Mouse (Mus musculus) lung, adult 2 months (tissue): ENCODE measurements around the gene Atp1b1. TPM values are rescaled to one million over a fixed set of nuclear protein-coding genes. Genes with fewer than 3 reads are reported as not detected.

ENCODE experiments used
- DNase-seq: peaks from one replicate; pipeline ENCODE4 v3.0.0; 2022
- H3K4me1 ChIP-seq: fragments of 200-500 bp; 2 replicates; pipeline ENCODE4 v1.6.1; 2011; ENCODE audit warnings: low read length; ENCODE audit not compliant: control insufficient read depth, insufficient read depth
- H3K4me3 ChIP-seq: fragments of 200-500 bp; replicated peaks from 2 replicates; pipeline ENCODE3; 2011; ENCODE audit warnings: low read depth, mild to moderate bottlenecking, control low read depth, low read length; ENCODE audit errors: extremely low read depth
- CTCF ChIP-seq: fragments of 200-500 bp; IDR thresholded peaks from 2 replicates; pipeline ENCODE4 v1.5.1; 2011; ENCODE audit warnings: mild to moderate bottlenecking, low read length, control low read depth; ENCODE audit not compliant: insufficient read depth
- POLR2A ChIP-seq: fragments of 200-500 bp; IDR thresholded peaks from 2 replicates; pipeline ENCODE4 v1.6.1; 2011; ENCODE audit warnings: low read depth, mild to moderate bottlenecking, control low read depth, low read length, borderline replicate concordance; ENCODE audit errors: extremely low read depth
- WGBS: fragments of 180-500 bp; shearing (Covaris S2); methylation state at CpG from one replicate; pipeline ENCODE4 v1.1.7; 2018; 5-methylcytosine and 5-hydroxymethylcytosine counted together
- polyA plus RNA-seq: library from polyadenylated mRNA; depleted of rRNA; stranded (reverse); fragments of >200 nt; gene quantifications from 2 replicates; pipeline ENCODE4 v1.2.3, GENCODE M21; 2012; rRNA removed

Gene Atp1b1
- polyA plus RNA-seq = 121 and 173 TPM in 2 replicates

GRCm38 (mm10) chr1:164458245-164458613 is at the start of gene Atp1b1:
Atp1b1 (minus strand) TSS chr1:164458355.
- WGBS = under 1% methylated on average over 35 of the region's 35 CpGs
- Histone ChIP-seq H3K4me1 (no peaks in the 10 kb centered on the region; the same call in none of the 2 replicates), H3K4me3 (peak within 1 kb of the TSS; percentile 66)
- TF ChIP-seq CTCF (no peak), POLR2A (peak; percentile 96)
- DNase-seq = peak; percentile 83

GRCm38 (mm10) chr1:164505096-164505495 is 46.9 kb upstream of the Atp1b1 start:
- DNase-seq = no peak
- no peaks in the 10 kb centered on the region for H3K4me1 ChIP-seq
- H3K4me3 ChIP-seq = no peak overlapping the region
- TF ChIP-seq POLR2A (no peak), CTCF (no peak)
- 58% methylated on average over 3 of the region's 3 CpGs for WGBS

GRCm38 (mm10) chr1:164503140-164503730 is 45.1 kb upstream of the Atp1b1 start:
- no peak for TF ChIP-seq POLR2A
- TF ChIP-seq CTCF = no peak

GRCm38 (mm10) chr1:164502231-164502630 is 44.1 kb upstream of the Atp1b1 start:
- no peak overlapping the region for H3K4me3 ChIP-seq
- no peak for DNase-seq
- TF ChIP-seq POLR2A (no peak), CTCF (no peak)
- no peaks in the 10 kb centered on the region for H3K4me1 ChIP-seq
- WGBS = 52% methylated on average over 7 of the region's 7 CpGs

More at GRCm38 (mm10) chr1:164503140-164503730, 45.1 kb upstream of the Atp1b1 start:
- no peak for DNase-seq
- Histone ChIP-seq H3K4me1 (no peaks in the 10 kb centered on the region), H3K4me3 (no peak overlapping the region)
- WGBS = 40% methylated on average over 8 of the region's 8 CpGs

GRCm38 (mm10) chr1:164494741-164495512 is 36.8 kb upstream of the Atp1b1 start:
- peaks cover 3% of the 10 kb centered on the region; the same call in 1 of the 2 replicates for H3K4me1 ChIP-seq
- 46% methylated on average over 8 of the region's 8 CpGs for WGBS
- no peak for DNase-seq
- H3K4me3 ChIP-seq = no peak overlapping the region
- no peak for TF ChIP-seq POLR2A
- TF ChIP-seq CTCF = no peak

- TF ChIP-seq POLR2A (no peak), CTCF (no peak)
- peaks cover 3% of the 10 kb centered on the region; the same call in 1 of the 2 replicates for H3K4me1 ChIP-seq
- DNase-seq = no peak
- WGBS = 61% methylated on average over 4 of the region's 4 CpGs
- no peak overlapping the region for H3K4me3 ChIP-seq
These were observed 36.1 kb upstream of the Atp1b1 start for GRCm38 (mm10) chr1:164494215-164494614.

GRCm38 (mm10) chr1:164493042-164493705 is 35.0 kb upstream of the Atp1b1 start:
- TF ChIP-seq POLR2A (no peak), CTCF (no peak)
- H3K4me3 ChIP-seq = no peak overlapping the region
- no peak for DNase-seq
- peaks cover 3% of the 10 kb centered on the region; the same call in 1 of the 2 replicates for H3K4me1 ChIP-seq
- 54% methylated on average over 8 of the region's 8 CpGs for WGBS

GRCm38 (mm10) chr1:164492476-164492875 is 34.3 kb upstream of the Atp1b1 start:
- no peak overlapping the region for H3K4me3 ChIP-seq
- WGBS = 81% methylated on average over 3 of the region's 3 CpGs
- H3K4me1 ChIP-seq = peaks cover 3% of the 10 kb centered on the region; the same call in 1 of the 2 replicates
- DNase-seq = no peak
- TF ChIP-seq POLR2A (no peak), CTCF (no peak)

GRCm38 (mm10) chr1:164489961-164490594 is 31.9 kb upstream of the Atp1b1 start:
- 77% methylated on average over 3 of the region's 3 CpGs for WGBS
- no peak for TF ChIP-seq CTCF
- TF ChIP-seq POLR2A = no peak
- peaks cover 3% of the 10 kb centered on the region; the same call in 1 of the 2 replicates for H3K4me1 ChIP-seq
- no peak for DNase-seq
- H3K4me3 ChIP-seq = no peak overlapping the region
